Mouse (Mus musculus) R1 (cell line): ENCODE measurements around the gene Fosl1.

Experiments used
- DNase-seq: peaks from one replicate; pipeline ENCODE4 v3.0.0-alpha.2; 2018; ENCODE audit warnings: low read depth, low spot score

Fosl1 gene

GRCm38 (mm10) chr19:5447515-5448353, at the start of gene Fosl1:
Gene Fosl1 (plus strand): TSS chr19:5447547.
- DNase-seq, result peak; percentile 86

DNA sequence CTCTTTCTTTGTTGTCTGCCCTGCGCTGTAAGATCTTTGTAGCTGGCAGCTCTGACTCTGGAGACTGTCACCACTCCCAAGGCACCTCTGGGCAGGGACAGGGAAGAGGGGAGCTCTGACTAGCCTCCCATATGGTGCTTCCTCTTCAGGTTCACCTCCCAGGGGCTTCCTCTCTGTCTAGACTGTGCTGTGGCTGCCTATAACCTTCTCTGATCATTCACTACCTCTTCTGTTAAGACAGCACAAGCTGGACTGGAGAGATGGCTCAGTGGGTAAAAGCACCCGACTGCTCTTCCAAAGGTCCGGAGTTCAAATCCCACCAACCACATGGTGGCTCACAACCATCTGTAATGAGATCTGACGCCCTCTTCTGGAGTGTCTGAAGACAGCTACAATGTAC, 46.3 kb upstream of the Fosl1 start:
- DNase-seq, result peak; percentile 48

GRCm38 (mm10) chr19:5402293-5402692, 45.1 kb upstream of the Fosl1 start, which contains the start of gene Tsga10ip:
Gene Tsga10ip (minus strand): TSS chr19:5402526.
- peak; percentile 42 for DNase-seq

GRCm38 (mm10) chr19:5405924-5406323, 41.4 kb upstream of the Fosl1 start:
- no peak for DNase-seq

DNA sequence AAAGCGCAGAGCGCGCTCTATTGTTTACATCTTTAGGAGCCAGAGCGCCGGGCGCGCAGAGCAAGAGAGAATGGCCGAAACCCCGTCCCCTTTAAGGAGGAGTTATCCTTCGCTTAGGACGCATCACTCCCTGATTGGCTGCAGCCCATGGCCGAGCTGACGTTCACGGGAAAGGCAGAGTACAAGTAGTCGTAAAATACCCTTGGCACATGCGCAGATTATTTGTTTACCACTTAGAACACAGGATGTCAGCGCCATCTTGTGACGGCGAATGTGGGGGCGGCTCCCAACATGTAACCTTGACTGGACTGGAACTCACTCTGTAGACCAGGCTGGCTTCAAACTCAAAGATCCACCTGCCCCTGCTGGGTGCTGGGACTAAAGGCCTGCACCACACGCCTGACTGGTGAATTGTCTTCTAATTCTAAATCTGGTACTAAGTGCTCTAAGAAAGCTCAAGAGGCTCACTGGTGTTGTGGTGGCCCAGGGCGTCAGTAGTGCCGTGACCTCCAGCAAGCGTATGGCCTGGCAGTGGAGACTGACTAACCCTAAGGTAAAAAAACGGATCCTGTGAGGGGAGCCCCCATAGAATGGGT, 40.7 kb upstream of the Fosl1 start:
- DNase-seq, result peak; percentile 76

DNA sequence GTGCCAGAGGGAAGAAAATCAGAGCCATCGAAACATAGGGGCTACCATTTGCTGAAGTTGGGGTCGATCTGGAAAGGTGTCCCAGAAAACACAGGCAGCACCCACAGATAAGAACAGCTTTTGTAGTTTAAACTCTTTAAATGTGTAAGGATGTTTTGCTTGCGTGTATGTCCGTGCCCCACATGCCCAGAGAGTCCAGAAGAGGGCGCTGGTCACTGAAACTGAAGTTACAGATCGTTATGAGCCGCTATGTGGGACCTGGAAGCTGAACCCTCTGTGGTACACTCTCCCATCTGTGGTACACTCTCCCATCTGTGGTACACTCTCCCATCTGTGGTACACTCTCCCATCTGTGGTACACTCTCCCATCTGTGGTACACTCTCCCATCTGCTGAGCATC, 40.2 kb upstream of the Fosl1 start:
- DNase-seq, result peak; percentile 76

- no peak for DNase-seq
Observed at GRCm38 (mm10) chr19:5408057-5409001, 39.0 kb upstream of the Fosl1 start.

DNA sequence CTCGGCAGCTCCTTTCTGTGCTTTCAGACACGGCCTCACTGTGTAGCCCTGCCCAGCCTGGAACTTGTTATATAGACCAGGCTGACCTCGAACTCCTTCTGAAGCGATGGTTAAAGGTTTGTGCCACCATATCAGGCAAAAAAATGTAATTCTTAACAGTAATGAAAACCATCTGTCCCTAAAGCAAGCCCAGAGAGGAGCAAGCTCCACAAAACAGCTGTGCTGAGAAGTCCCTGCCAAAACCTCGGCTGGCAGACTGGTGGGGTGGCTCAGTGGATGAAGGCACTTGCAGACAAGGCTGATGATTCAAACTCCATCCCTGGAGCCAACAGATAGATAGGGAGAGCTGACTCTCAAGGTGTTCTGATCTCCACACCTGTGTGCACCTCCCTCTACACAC, 38.3 kb upstream of the Fosl1 start:
- no peak for DNase-seq

DNA sequence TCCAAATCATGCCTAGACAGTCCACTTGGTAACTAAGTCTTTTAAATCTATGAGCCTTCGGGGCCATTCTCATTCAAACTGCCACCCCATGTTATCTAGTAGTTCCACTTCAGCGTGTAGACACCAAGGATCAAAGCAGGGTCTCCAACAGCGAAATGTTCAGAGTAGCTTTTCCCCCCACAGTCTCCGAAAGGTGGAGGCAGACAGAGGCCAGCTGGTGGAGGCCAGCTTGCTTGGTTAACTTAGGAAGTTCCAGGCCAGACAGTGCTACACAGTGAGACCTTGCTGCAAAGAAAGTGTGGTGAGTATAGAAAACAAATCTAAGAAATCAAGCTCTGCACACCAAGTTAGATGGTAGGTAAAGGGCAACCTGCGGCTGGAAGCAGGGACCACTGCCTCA, 36.7 kb upstream of the Fosl1 start:
- DNase-seq, result no peak

DNA sequence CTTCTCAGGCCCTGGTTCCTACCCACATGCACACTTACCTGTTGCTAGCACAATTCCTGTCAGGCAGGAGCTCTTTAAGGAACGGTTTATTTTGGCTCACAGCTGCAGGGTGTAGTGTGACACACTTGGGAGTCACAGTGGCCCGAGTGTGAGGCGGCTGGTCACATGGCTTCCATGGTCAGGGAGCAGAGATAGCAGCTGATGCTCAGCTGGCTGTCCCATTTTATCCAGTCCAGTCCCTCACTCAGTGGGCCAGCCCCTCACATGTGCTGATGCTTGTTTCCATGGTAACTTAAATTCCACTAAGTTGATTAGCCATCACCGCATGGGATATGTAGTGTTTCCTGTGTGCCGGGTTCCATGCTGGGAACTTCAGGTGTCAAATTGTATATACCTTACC, 35.4 kb upstream of the Fosl1 start:
- DNase-seq, result peak; percentile 28

DNA sequence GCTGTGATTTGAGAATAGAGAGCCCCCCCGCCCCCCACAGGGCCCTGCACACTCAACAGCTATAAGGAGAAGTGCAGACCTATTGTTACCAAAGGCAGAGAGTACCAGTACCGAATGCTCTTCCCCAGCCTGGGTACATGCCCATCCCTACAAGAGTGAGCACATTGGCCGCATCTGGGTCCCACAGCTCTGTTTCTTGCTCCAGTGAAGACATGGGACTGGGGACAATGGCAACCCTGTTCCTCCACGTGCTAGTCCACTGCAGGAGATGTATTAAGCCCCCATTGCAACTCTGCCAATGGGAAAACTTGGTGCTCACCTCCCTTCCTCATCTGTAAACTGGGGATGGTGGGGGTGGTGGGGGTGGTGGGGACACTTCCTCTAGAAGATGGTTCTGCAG, 33.5 kb upstream of the Fosl1 start:
- DNase-seq, result no peak

- no peak for DNase-seq
Observed at GRCm38 (mm10) chr19:5414534-5414957, 32.8 kb upstream of the Fosl1 start.

- DNase-seq, result no peak
Observed at GRCm38 (mm10) chr19:5418750-5419466, 28.4 kb upstream of the Fosl1 start.

GRCm38 (mm10) chr19:5419630-5420029, 27.7 kb upstream of the Fosl1 start:
- DNase-seq, result no peak

DNA sequence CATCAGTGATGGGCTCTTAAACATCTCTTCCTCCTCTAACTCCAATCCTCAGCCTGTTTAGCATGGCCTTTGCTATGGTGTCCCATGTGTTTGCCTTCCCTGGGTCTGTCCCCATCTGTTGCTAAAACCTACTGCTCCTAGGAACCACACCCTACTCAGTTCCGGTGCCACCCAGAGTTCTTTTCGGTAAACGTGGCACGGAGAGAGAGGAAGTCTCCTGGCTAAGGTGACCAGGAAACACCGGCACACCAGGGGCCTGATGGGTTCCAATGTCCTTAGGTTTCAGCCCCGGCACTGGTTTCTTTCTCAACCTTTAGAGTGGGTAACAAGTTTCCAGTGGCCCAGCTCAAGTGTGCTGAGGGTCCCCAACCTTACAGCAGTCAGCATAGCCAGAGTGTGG, 26.8 kb upstream of the Fosl1 start:
- no peak for DNase-seq

DNA sequence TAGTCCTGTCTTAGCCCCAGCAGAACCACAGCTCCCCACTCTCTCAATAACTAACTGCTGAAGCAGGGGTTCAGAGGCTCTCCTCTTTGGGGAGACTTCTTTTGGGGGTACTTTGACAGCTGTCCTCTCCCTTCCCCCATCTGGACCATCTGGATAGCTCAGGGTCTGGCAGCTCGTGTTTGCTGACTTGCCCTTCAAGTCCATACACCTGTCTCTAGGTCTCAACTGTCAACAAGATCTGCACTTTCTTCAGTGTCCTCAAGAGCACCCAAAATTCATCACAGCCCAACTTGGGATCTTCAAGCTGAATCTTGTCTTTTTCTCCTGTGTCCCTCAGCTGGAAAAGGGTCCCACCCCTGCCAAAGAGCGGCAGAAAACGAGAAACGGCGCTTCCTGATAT, 25.6 kb upstream of the Fosl1 start:
- no peak for DNase-seq

- no peak for DNase-seq
Observed at GRCm38 (mm10) chr19:5422267-5422666, 25.1 kb upstream of the Fosl1 start.

GRCm38 (mm10) chr19:5422895-5423443, 24.4 kb upstream of the Fosl1 start:
- DNase-seq, result no peak

DNA sequence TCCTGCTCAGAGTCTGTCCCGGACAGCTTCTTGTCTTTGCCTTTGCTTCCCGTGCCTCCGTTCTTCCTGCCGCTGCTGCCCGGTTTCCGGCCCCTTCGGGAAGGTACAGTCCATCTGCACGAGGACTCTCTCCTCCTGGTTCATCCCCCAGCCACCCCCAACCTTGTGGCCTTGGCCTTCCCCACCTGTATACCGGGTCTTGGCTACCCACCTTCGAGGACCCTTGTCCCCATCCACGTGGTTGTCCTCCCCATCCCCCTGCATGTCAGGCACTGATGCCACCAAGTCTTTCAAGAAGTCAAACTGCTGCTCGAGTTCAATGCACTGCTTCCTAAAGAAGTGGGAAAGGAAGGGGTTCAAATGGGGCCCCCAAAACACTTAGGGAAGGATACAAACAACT, 23.8 kb upstream of the Fosl1 start:
- no peak for DNase-seq

DNA sequence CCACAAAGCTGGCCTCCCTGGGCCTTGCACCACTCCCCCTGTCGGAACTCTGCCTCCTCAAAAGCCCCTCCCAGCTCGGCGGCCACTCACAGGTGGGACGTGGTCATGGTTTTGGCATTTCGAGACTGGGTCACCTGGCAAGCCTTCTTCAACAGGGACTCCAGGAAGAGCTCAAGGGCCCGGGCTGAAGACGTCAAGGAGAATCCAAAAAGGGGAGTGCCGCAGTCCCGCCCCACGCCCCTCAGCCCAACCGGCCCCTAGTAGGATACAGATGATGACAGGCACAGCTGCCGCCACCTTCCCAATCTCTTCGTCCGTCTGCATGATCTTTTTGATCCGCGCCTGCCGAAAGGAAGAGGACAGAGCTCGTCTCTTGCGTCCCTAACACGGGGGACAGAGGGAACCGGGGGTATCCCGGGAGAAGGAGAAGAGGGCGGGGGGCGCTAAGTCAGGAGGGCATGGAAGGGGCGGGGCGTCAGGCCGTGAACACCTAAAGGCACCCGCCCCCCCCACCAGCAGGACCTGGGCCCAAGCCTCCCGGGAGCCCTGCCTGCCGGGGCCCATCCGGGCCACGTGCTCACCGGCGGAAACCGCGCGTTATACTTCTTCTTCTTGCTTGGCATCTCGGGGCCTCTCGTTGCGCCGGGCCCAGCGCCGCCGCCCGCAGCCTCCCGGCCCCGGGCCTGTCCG, 23.1 kb upstream of the Fosl1 start:
- peak; percentile 80 for DNase-seq
